Mouse (Mus musculus): ENCODE data around the gene Gpr108.

GRCm38 (mm10) chr17:57207938-57208337 is 40.3 kb downstream of the Gpr108 start:
- TF ChIP-seq CTCF (conservative IDR thresholded peaks at IDR 0.05; ENCODE audit: low read length), result no peak
- TF ChIP-seq NANOG (IDR thresholded peaks at IDR 0.05; ENCODE audit: borderline replicate concordance, low read length), result no peak

All from E14TG2a.4 (cell line).